21 mouse cellular contexts compared by ENCODE assay signal in genomic region chr17:75331421-75331951, GRCm38 (mm10).
DNase-seq lines count a peak whose midpoint lies in the region; ATAC-seq and TF ChIP-seq lines count a peak whose summit lies in the region.
"Had no signal": no experiment of that assay in that cellular context is flagged by ENCODE, and none has a peak within 500 bp of the region (broad histone marks: within the 10 kb centered on the region; RNA-seq: fewer than 3 reads in every experiment).

No protein-coding gene starts in this region.

- no peak for DNase-seq in forebrain, embryonic 11.5 days (ENCODE audit: low spot score)
- DNase-seq in heart, adult 11 months, result peak; percentile 55
- DNase-seq in heart, adult 8-10 months (ENCODE audit: low spot score), result no peak
- peak; percentile 78 for DNase-seq in liver, adult 2 months (ENCODE audit: extremely low read depth, low read depth, low spot score)
- DNase-seq in urinary bladder, postnatal 4 days (ENCODE audit: low spot score in 2 of 2), result no peak
- DNase-seq: adrenal gland, adult 8-10 months; adrenal gland, postnatal 14 days; adrenal gland, postnatal 36 days; cerebellum, adult 11-12 months; cerebellum, adult 2 months; cerebellum, adult 9-10 months; cerebellum, postnatal 10 days; cerebellum, postnatal 25 days had no signal

- TF ChIP-seq POLR2A in liver, adult 2 months (IDR thresholded peaks at IDR 0.05; ENCODE audit: extremely low read depth, insufficient read depth, low read length), result no peak

- no peaks in the 10 kb centered on the region for H3K79me2 ChIP-seq in liver, adult 2 months (ENCODE audit: control insufficient read depth, insufficient read depth, low read length)

- no peak overlapping the region for H3K9ac ChIP-seq in forebrain, embryonic 16.5 days (replicated peaks; ENCODE audit: low read depth, low read length)
- H3K9ac ChIP-seq in forebrain, embryonic 11.5 days (ENCODE audit: low read length), result no peak overlapping the region
- H3K9ac ChIP-seq in liver, adult 2 months (ENCODE audit: low read depth, low read length), result no peak overlapping the region
- no peak overlapping the region for H3K9ac ChIP-seq in liver, embryonic 12.5 days
- H3K9ac ChIP-seq: embryonic facial prominence, embryonic 12.5 days had no signal

- no peaks in the 10 kb centered on the region for H3K27me3 ChIP-seq in forebrain, embryonic 16.5 days (replicated peaks; ENCODE audit: control insufficient read depth, insufficient read depth, low read length)
- H3K27me3 ChIP-seq in forebrain, embryonic 11.5 days (ENCODE audit: control insufficient read depth, insufficient read depth, low read length), result no peaks in the 10 kb centered on the region
- no peaks in the 10 kb centered on the region for H3K27me3 ChIP-seq in liver, adult 2 months (ENCODE audit: control insufficient read depth, insufficient read depth, low read length)
- no peaks in the 10 kb centered on the region for H3K27me3 ChIP-seq in liver, embryonic 12.5 days (replicated peaks)
- H3K27me3 ChIP-seq: embryonic facial prominence, embryonic 12.5 days; Patski had no signal

- peak; percentile 71 for ATAC-seq in forebrain, embryonic 16.5 days
- no peak for ATAC-seq in forebrain, embryonic 11.5 days (replicated peaks; ENCODE audit: low FRiP score)
- ATAC-seq in liver, embryonic 12.5 days, result no peak
- ATAC-seq: activated CD4-positive, CD25-positive, alpha-beta regulatory T cell, adult 4 months; forebrain, embryonic 14.5 days; Patski had no signal

- WGBS in forebrain, embryonic 16.5 days, result 85% methylated on average over 6 of the region's 6 CpGs
- 92% methylated on average over 6 of the region's 6 CpGs for WGBS in forebrain, embryonic 11.5 days
- 54% methylated on average over 6 of the region's 6 CpGs for WGBS in liver, adult 2 months
- 68% methylated on average over 6 of the region's 6 CpGs for WGBS in liver, embryonic 12.5 days (ENCODE audit: insufficient replicate concordance)

- no peak overlapping the region for H3K4me2 ChIP-seq in forebrain, embryonic 16.5 days (ENCODE audit: low read length)
- H3K4me2 ChIP-seq in forebrain, embryonic 11.5 days (ENCODE audit: low read depth, low read length, severe bottlenecking), result no peak overlapping the region
- no peak overlapping the region for H3K4me2 ChIP-seq in liver, embryonic 12.5 days
- H3K4me2 ChIP-seq: embryonic facial prominence, embryonic 12.5 days had no signal

- no peaks in the 10 kb centered on the region for H3K36me3 ChIP-seq in forebrain, embryonic 16.5 days (ENCODE audit: control insufficient read depth, insufficient read depth)
- no peaks in the 10 kb centered on the region for H3K36me3 ChIP-seq in forebrain, embryonic 11.5 days (ENCODE audit: control insufficient read depth, insufficient read depth, low read length)
- H3K36me3 ChIP-seq in liver, adult 2 months (ENCODE audit: control insufficient read depth, insufficient read depth, low read length), result no peaks in the 10 kb centered on the region
- no peaks in the 10 kb centered on the region for H3K36me3 ChIP-seq in liver, embryonic 12.5 days
- H3K36me3 ChIP-seq: embryonic facial prominence, embryonic 10.5 days; embryonic facial prominence, embryonic 12.5 days; G1E had no signal

- no peak for TF ChIP-seq CTCF in liver, adult 2 months (IDR thresholded peaks at IDR 0.05; ENCODE audit: low read depth, low read length)

- no peaks in the 10 kb centered on the region for H3K9me3 ChIP-seq in forebrain, embryonic 16.5 days (ENCODE audit: control insufficient read depth, low read length)
- H3K9me3 ChIP-seq in forebrain, embryonic 11.5 days (ENCODE audit: control insufficient read depth, low read length), result no peaks in the 10 kb centered on the region
- H3K9me3 ChIP-seq in liver, embryonic 12.5 days (replicated peaks), result no peaks in the 10 kb centered on the region
- H3K9me3 ChIP-seq: embryonic facial prominence, embryonic 10.5 days; embryonic facial prominence, embryonic 12.5 days had no signal

- no peaks in the 10 kb centered on the region for H3K4me1 ChIP-seq in forebrain, embryonic 16.5 days (replicated peaks; ENCODE audit: control insufficient read depth, insufficient read depth, low read length)
- no peaks in the 10 kb centered on the region for H3K4me1 ChIP-seq in forebrain, embryonic 11.5 days (replicated peaks; ENCODE audit: control insufficient read depth, insufficient read depth, low read length)
- H3K4me1 ChIP-seq in liver, adult 2 months (ENCODE audit: control insufficient read depth, insufficient read depth, low read length), result peaks cover 7% of the 10 kb centered on the region
- no peaks in the 10 kb centered on the region for H3K4me1 ChIP-seq in liver, embryonic 12.5 days
- H3K4me1 ChIP-seq: embryonic facial prominence, embryonic 10.5 days; embryonic facial prominence, embryonic 12.5 days had no signal

- no peak overlapping the region for H3K27ac ChIP-seq in forebrain, embryonic 16.5 days (ENCODE audit: low read length)
- H3K27ac ChIP-seq in forebrain, embryonic 11.5 days (ENCODE audit: low read depth, low read length), result no peak overlapping the region
- no peak overlapping the region for H3K27ac ChIP-seq in liver, adult 2 months (replicated peaks; ENCODE audit: insufficient read depth, low read depth, low read length)
- no peak overlapping the region for H3K27ac ChIP-seq in liver, embryonic 12.5 days
- H3K27ac ChIP-seq: embryonic facial prominence, embryonic 10.5 days; embryonic facial prominence, embryonic 12.5 days had no signal

- no peak overlapping the region for H3K4me3 ChIP-seq in forebrain, embryonic 16.5 days (replicated peaks; ENCODE audit: low read length)
- no peak overlapping the region for H3K4me3 ChIP-seq in forebrain, embryonic 11.5 days (ENCODE audit: low read depth, low read length)
- H3K4me3 ChIP-seq in liver, adult 2 months (ENCODE audit: insufficient read depth, low read depth, low read length), result no peak overlapping the region
- H3K4me3 ChIP-seq in liver, embryonic 12.5 days, result no peak overlapping the region
- H3K4me3 ChIP-seq: embryonic facial prominence, embryonic 10.5 days; embryonic facial prominence, embryonic 12.5 days had no signal

Comparison
In these comparisons a context has a peak if more than half of its experiments do, and no peak if none do; other contexts are left out.
1. DNase-seq: peak in heart, adult 11 months (single experiment) and liver, adult 2 months (single experiment); none in forebrain, embryonic 11.5 days (single experiment), heart, adult 8-10 months (single experiment) and urinary bladder, postnatal 4 days (0 of 2).